Mouse (Mus musculus) CH12.LX (cell line): Measurements from ENCODE around the gene Coch. TPM values are rescaled to one million over a fixed set of nuclear protein-coding genes. Genes with fewer than 3 reads are reported as not detected.

Experiments used
- DNase-seq: peaks from one replicate; pipeline ENCODE4 v3.0.0-alpha.2; 2013; ENCODE audit errors: extremely low read depth
- H3K27ac ChIP-seq: 2 replicates; pipeline ENCODE4 v1.5.1; 2012; ENCODE audit warnings: low read depth, mild to moderate bottlenecking, control low read depth, moderate library complexity; ENCODE audit not compliant: insufficient read depth
- H3K27me3 ChIP-seq: replicated peaks from 2 replicates; pipeline ENCODE3; 2012; ENCODE audit warnings: inconsistent platforms
- H3K36me3 ChIP-seq, 2 experiments: replicated peaks in 1 of 2; 2 replicates each; pipeline versions ENCODE3 to v1.6.1; 2012; ENCODE audit warnings: inconsistent platforms in 1 of 2, low read length in 1 of 2, mild to moderate bottlenecking in 1 of 2, mixed read lengths in 1 of 2, moderate library complexity in 1 of 2; ENCODE audit not compliant: control insufficient read depth in 1 of 2, insufficient read depth in 1 of 2
- H3K4me1 ChIP-seq, 2 experiments: 2 replicates each; pipeline ENCODE4 v1.6.1; 2012; ENCODE audit warnings: inconsistent platforms in 1 of 2, moderate library complexity in 1 of 2; ENCODE audit not compliant: insufficient read depth in 2 of 2, control insufficient read depth in 1 of 2
- H3K4me2 ChIP-seq: 2 replicates; pipeline ENCODE4 v1.6.1; 2012; ENCODE audit warnings: low read depth, mild to moderate bottlenecking, control low read depth; ENCODE audit not compliant: poor library complexity, insufficient read depth, severe bottlenecking
- H3K4me3 ChIP-seq, 3 experiments: fragments of 150-350 bp in 1 of 3; sonication (generic) in 1 of 3; replicated peaks in 1 of 3; 2 replicates each; pipeline versions ENCODE3 to v1.5.1; 2011 to 2012; ENCODE audit warnings: low read depth in 2 of 3, low read length in 2 of 3, mild to moderate bottlenecking in 2 of 3, moderate library complexity in 2 of 3, control low read depth in 1 of 3, improper control_type of control experiment in 1 of 3, inconsistent platforms in 1 of 3, mixed read lengths in 1 of 3; ENCODE audit not compliant: poor library complexity in 1 of 3
- H3K79me2 ChIP-seq: replicated peaks from 2 replicates; pipeline ENCODE4 v1.6.1; 2012; ENCODE audit warnings: mild to moderate bottlenecking, moderate library complexity; ENCODE audit not compliant: control insufficient read depth, poor library complexity, insufficient read depth, severe bottlenecking; ENCODE audit errors: extremely low read depth
- H3K9ac ChIP-seq: 2 replicates; pipeline ENCODE4 v1.6.1; 2012; ENCODE audit warnings: low read depth, mild to moderate bottlenecking, control low read depth, moderate library complexity; ENCODE audit not compliant: insufficient read depth
- H3K9me3 ChIP-seq: replicated peaks from 2 replicates; pipeline ENCODE3; 2012; ENCODE audit warnings: low read length, inconsistent platforms, mixed read lengths
- BHLHE40 ChIP-seq: IDR thresholded peaks from 2 replicates; pipeline ENCODE4 v1.6.1; 2011; ENCODE audit warnings: mild to moderate bottlenecking, low read depth, low read length, improper control_type of control experiment
- CHD1 ChIP-seq: IDR thresholded peaks from 2 replicates; pipeline ENCODE4 v1.6.1; 2012; ENCODE audit warnings: low read depth, low read length, improper control_type of control experiment, inconsistent platforms
- CHD2 ChIP-seq: IDR thresholded peaks from 2 replicates; pipeline ENCODE4 v1.6.1; 2011; ENCODE audit warnings: low read length, improper control_type of control experiment
- CTCF ChIP-seq, 2 experiments: IDR thresholded peaks in 1 of 2; conservative IDR thresholded peaks in 1 of 2; 2 replicates each; pipeline ENCODE4 v1.5.1; 2011 to 2012; ENCODE audit warnings: low read depth in 2 of 2, low read length in 2 of 2, improper control_type of control experiment in 1 of 2, inconsistent platforms in 1 of 2, mild to moderate bottlenecking in 1 of 2, moderate library complexity in 1 of 2
- E2F4 ChIP-seq: IDR thresholded peaks from 2 replicates; pipeline ENCODE4 v1.6.1; 2011; ENCODE audit warnings: low read depth, low read length, improper control_type of control experiment; ENCODE audit not compliant: insufficient replicate concordance
- ELF1 ChIP-seq: IDR thresholded peaks from 2 replicates; pipeline ENCODE4 v1.6.1; 2014; ENCODE audit warnings: low read depth, mild to moderate bottlenecking, inconsistent platforms, low read length, improper control_type of control experiment
- EP300 ChIP-seq: IDR thresholded peaks from 2 replicates; pipeline ENCODE4 v1.6.1; 2011; ENCODE audit warnings: low read length, improper control_type of control experiment
- ETS1 ChIP-seq: conservative IDR thresholded peaks from 2 replicates; pipeline ENCODE4 v1.6.1; 2012; ENCODE audit warnings: low read depth, mild to moderate bottlenecking, inconsistent platforms, low read length, improper control_type of control experiment, moderate library complexity
- GABPA ChIP-seq: IDR thresholded peaks from 2 replicates; pipeline ENCODE4 v1.6.1; 2012; ENCODE audit warnings: low read depth, low read length, improper control_type of control experiment, inconsistent platforms; ENCODE audit not compliant: insufficient replicate concordance
- HCFC1 ChIP-seq: IDR thresholded peaks from 2 replicates; pipeline ENCODE4 v1.6.1; 2012; ENCODE audit warnings: low read depth, mild to moderate bottlenecking, inconsistent platforms, low read length, improper control_type of control experiment
- IRF4 ChIP-seq: IDR thresholded peaks from 2 replicates; pipeline ENCODE4 v1.6.1; 2014; ENCODE audit warnings: low read depth, mild to moderate bottlenecking, inconsistent platforms, low read length, improper control_type of control experiment
- JUN ChIP-seq: IDR thresholded peaks from 2 replicates; pipeline ENCODE4 v1.6.1; 2011; ENCODE audit warnings: low read depth, mild to moderate bottlenecking, low read length, improper control_type of control experiment, moderate library complexity; ENCODE audit not compliant: insufficient read depth
- KAT2A ChIP-seq: IDR thresholded peaks from 2 replicates; pipeline ENCODE4 v1.6.1; 2012; ENCODE audit warnings: low read length, improper control_type of control experiment, inconsistent platforms; ENCODE audit not compliant: insufficient replicate concordance
- MAFK ChIP-seq: IDR thresholded peaks from 2 replicates; pipeline ENCODE4 v1.6.1; 2011; ENCODE audit warnings: low read length, improper control_type of control experiment; ENCODE audit not compliant: insufficient replicate concordance
- MAX ChIP-seq: IDR thresholded peaks from 2 replicates; pipeline ENCODE4 v1.6.1; 2011; ENCODE audit warnings: low read length, improper control_type of control experiment
- MAZ ChIP-seq: IDR thresholded peaks from 2 replicates; pipeline ENCODE4 v1.6.1; 2012; ENCODE audit warnings: low read depth, mild to moderate bottlenecking, inconsistent platforms, low read length, improper control_type of control experiment, moderate library complexity
- MYC ChIP-seq: IDR thresholded peaks from 2 replicates; pipeline ENCODE4 v1.6.1; 2011; ENCODE audit warnings: low read depth, mild to moderate bottlenecking, improper control_type of control experiment, low read length
- NELFE ChIP-seq: IDR thresholded peaks from 2 replicates; pipeline ENCODE4 v1.6.1; 2011; ENCODE audit warnings: low read depth, low read length, improper control_type of control experiment
- PAX5 ChIP-seq: IDR thresholded peaks from 2 replicates; pipeline ENCODE4 v1.6.1; 2012; ENCODE audit warnings: low read length, inconsistent platforms, mixed read lengths
- POLR2A ChIP-seq: IDR thresholded peaks from 2 replicates; pipeline ENCODE4 v1.6.1; 2011; ENCODE audit warnings: low read depth, mild to moderate bottlenecking, improper control_type of control experiment, low read length
- POLR2AphosphoS2 ChIP-seq: IDR thresholded peaks from 2 replicates; pipeline ENCODE4 v1.6.1; 2011; ENCODE audit warnings: low read depth, low read length, improper control_type of control experiment
- RAD21 ChIP-seq: IDR thresholded peaks from 2 replicates; pipeline ENCODE4 v1.6.1; 2011; ENCODE audit warnings: low read depth, mild to moderate bottlenecking, low read length, improper control_type of control experiment, moderate library complexity
- RCOR1 ChIP-seq: conservative IDR thresholded peaks from 2 replicates; pipeline ENCODE4 v1.6.1; 2012; ENCODE audit warnings: low read depth, mild to moderate bottlenecking, inconsistent platforms, low read length, improper control_type of control experiment
- SIN3A ChIP-seq: IDR thresholded peaks from 2 replicates; pipeline ENCODE4 v1.6.1; 2012; ENCODE audit warnings: low read length, improper control_type of control experiment, inconsistent platforms
- SMC3 ChIP-seq: IDR thresholded peaks from 2 replicates; pipeline ENCODE4 v1.6.1; 2011; ENCODE audit warnings: low read depth, low read length, improper control_type of control experiment
- TBP ChIP-seq: conservative IDR thresholded peaks from 2 replicates; pipeline ENCODE4 v1.6.1; 2011; ENCODE audit warnings: low read depth, low read length, improper control_type of control experiment
- TCF12 ChIP-seq: IDR thresholded peaks from 2 replicates; pipeline ENCODE4 v1.6.1; 2014; ENCODE audit warnings: low read depth, mild to moderate bottlenecking, inconsistent platforms, low read length, improper control_type of control experiment
- USF1 ChIP-seq: IDR thresholded peaks from 2 replicates; pipeline ENCODE4 v1.6.1; 2014; ENCODE audit warnings: low read depth, mild to moderate bottlenecking, inconsistent platforms, low read length, improper control_type of control experiment
- USF2 ChIP-seq: conservative IDR thresholded peaks from 2 replicates; pipeline ENCODE4 v1.6.1; 2011; ENCODE audit warnings: low read depth, low read length, improper control_type of control experiment
- ZC3H11A ChIP-seq: IDR thresholded peaks from 2 replicates; pipeline ENCODE4 v1.6.1; 2012; ENCODE audit warnings: low read depth, mild to moderate bottlenecking, inconsistent platforms, low read length, improper control_type of control experiment
- ZKSCAN1 ChIP-seq: IDR thresholded peaks from 2 replicates; pipeline ENCODE4 v1.6.1; 2012; ENCODE audit warnings: low read depth, inconsistent platforms, low read length, improper control_type of control experiment, borderline replicate concordance
- ZNF384 ChIP-seq: IDR thresholded peaks from 2 replicates; pipeline ENCODE4 v1.6.1; 2012; ENCODE audit warnings: low read depth, low read length, improper control_type of control experiment, inconsistent platforms
- dilution Hi-C: fragments of 300-500 bp; cut with MboI; formaldehyde crosslinking; loops from 2 replicates; pipeline ENCODE4 v1.14.3; 2020; ENCODE audit warnings: low sequenced_read_pairs; ENCODE audit not compliant: extremely low pct_unique_long_range_greater_than_20kb, extremely low pct_ligation_motif_present
- in situ Hi-C: fragments of 300-500 bp; cut with MboI; formaldehyde crosslinking; loops from 3 replicates; pipeline ENCODE4 v1.14.3; 2019; ENCODE audit warnings: low sequenced_read_pairs, low pct_ligation_motif_present, low pct_unique_long_range_greater_than_20kb, mixed read lengths
- polyA plus RNA-seq: library from polyadenylated mRNA; unstranded; fragments of >175 nt; gene quantifications from 2 replicates; pipeline ENCODE4 v1.2.1, GENCODE M21; 2012; ENCODE audit warnings: low read depth; ENCODE audit not compliant: insufficient read length
- total RNA-seq, 2 experiments: library from RNA; depleted of rRNA; stranded (reverse); fragments of 300-350 nt in 1 of 2; fragments of >200 nt in 1 of 2; gene quantifications; 2 replicates each; pipeline ENCODE4 v1.2.3; 2012 to 2014

Coch gene
- total and polyA plus RNA-seq, 3 experiments: not detected

DNA sequence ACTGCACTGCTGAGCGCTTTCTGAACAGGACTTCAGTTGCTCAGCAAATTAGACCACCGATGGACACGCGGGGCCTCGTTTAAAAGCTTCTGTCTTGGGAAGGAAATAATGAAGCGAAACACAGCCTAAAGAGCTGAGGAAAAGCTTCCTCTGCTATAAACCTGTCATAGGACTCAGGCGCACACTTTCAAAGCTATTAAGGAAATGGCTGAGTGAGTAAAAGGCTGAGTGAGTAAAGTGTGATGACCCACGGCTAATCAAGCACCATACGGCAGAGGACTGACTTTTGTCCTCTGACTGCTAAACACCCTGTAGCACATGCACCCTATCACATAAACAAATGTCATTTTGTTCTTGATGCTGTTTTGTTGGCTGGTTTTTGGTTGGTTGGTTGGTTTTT is 31.7 kb upstream of the Coch start:
- H3K27me3 ChIP-seq: no peaks in the 10 kb centered on the region
- H3K27ac ChIP-seq: no peak overlapping the region
- H3K4me3 ChIP-seq: no peak overlapping the region
- no peak overlapping the region for H3K4me2 ChIP-seq
- in situ Hi-C loops: no loop called here
- dilution Hi-C loops: no loop called here
- no peaks in the 10 kb centered on the region for H3K36me3 ChIP-seq
- peaks cover 4% of the 10 kb centered on the region for H3K9me3 ChIP-seq
- H3K4me1 ChIP-seq: peaks cover 0 to 6% of the 10 kb centered on the region in 2 experiments; a peak in 1 of 4 replicates
- DNase-seq: no peak
- H3K79me2 ChIP-seq: no peaks in the 10 kb centered on the region
- TF ChIP-seq PAX5 (no peak), USF2 (no peak), IRF4 (no peak), TBP (no peak), ELF1 (no peak), ETS1 (no peak), NELFE (no peak), HCFC1 (no peak), TCF12 (no peak), SIN3A (no peak), USF1 (no peak), CHD1 (no peak)
- TF ChIP-seq, all 38 proteins: peak for 0
- no peak overlapping the region for H3K9ac ChIP-seq

DNA sequence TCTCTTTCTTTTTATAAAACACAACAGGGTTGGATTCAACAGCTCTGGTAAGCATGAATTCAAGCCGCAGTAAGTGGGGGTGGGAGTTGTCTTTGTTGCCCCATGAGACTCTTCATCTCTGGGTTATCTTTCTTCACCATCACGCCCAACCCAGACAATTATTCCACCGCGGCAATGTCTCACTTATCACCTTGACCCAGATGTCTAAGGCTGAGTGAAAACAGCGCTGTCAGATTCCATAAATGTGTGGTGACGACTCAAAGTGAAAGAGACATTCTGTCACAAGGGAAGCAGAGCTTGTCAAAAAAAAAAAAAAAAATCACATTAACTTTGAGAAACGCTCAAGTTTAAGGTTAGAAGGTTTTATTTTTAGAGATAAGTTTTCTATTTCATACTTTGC is 25.9 kb upstream of the Coch start:
- in situ Hi-C loops (no loop called here), dilution Hi-C loops (no loop called here)
- peak; percentile 97 for TF ChIP-seq JUN
- no peak for TF ChIP-seq KAT2A
- no peak for TF ChIP-seq USF1
- peak; percentile 99 for TF ChIP-seq ZNF384
- TF ChIP-seq CHD1: no peak
- 0 out of 2 replicates have a peak, but pooled peaks have one; percentile 64 for TF ChIP-seq MAFK
- peak; percentile 98 for TF ChIP-seq EP300
- TF ChIP-seq CTCF (conservative IDR thresholded peaks at IDR 0.05 in 1 of 2, IDR thresholded peaks at IDR 0.05 in 1 of 2; ENCODE audit: low read depth in 2 of 2, low read length in 2 of 2): no peak
- no peak for TF ChIP-seq ZKSCAN1
- TF ChIP-seq GABPA: no peak
- 0 out of 2 replicates have a peak, but pooled peaks have one; percentile 33 for TF ChIP-seq MAX
- TF ChIP-seq POLR2A: no peak
- TF ChIP-seq MAZ: 0 out of 2 replicates have a peak, but pooled peaks have one; percentile 64
- TF ChIP-seq ZC3H11A: no peak
- TF ChIP-seq HCFC1: peak; percentile 18; the same call in 1 of the 2 replicates
- TF ChIP-seq ETS1: peak; percentile 92
- no peak for TF ChIP-seq PAX5
- no peak for TF ChIP-seq ELF1
- no peak for TF ChIP-seq SMC3
- TF ChIP-seq MYC: 0 out of 2 replicates have a peak, but pooled peaks have one; percentile 62
- no peak for TF ChIP-seq POLR2AphosphoS2
- TF ChIP-seq IRF4: peak; percentile 99
- no peak for TF ChIP-seq TBP
- no peak for TF ChIP-seq RAD21
- peak; percentile 47; the same call in 1 of the 2 replicates for TF ChIP-seq E2F4
- TF ChIP-seq BHLHE40: peak; percentile 75
- peak; percentile 70 for TF ChIP-seq CHD2
- TF ChIP-seq RCOR1: peak; percentile 88

More for the DNA sequence above, 25.9 kb upstream of the Coch start:
- no peaks in the 10 kb centered on the region for H3K79me2 ChIP-seq
- no peaks in the 10 kb centered on the region for H3K36me3 ChIP-seq
- no peaks in the 10 kb centered on the region for H3K27me3 ChIP-seq
- peak overlapping the region; percentile 72 for H3K4me2 ChIP-seq
- peaks cover 2 to 33% of the 10 kb centered on the region in 2 experiments for H3K4me1 ChIP-seq
- no peak overlapping the region for H3K4me3 ChIP-seq
- peaks cover 4% of the 10 kb centered on the region for H3K9me3 ChIP-seq
- H3K27ac ChIP-seq: 0 out of 2 replicates have a peak overlapping the region, but pooled peaks have one; percentile 8
- DNase-seq: peak; percentile 83
- H3K9ac ChIP-seq: no peak overlapping the region
